Mouse (Mus musculus) heart, adult 8-10 months (tissue): Measurements from ENCODE around the gene Tdrkh. TPM values are rescaled to one million over a fixed set of nuclear protein-coding genes. Genes with fewer than 3 reads are reported as not detected.

ENCODE experiments used
- DNase-seq: peaks from one replicate; pipeline ENCODE4 v3.0.0; 2022; ENCODE audit warnings: low spot score
- total RNA-seq, 4 experiments: library from RNA; stranded (reverse); gene quantifications; 2 replicates each; pipeline ENCODE4 v1.2.4; 2022

Tdrkh gene
- total RNA-seq, 4 experiments from 2014 or later, result 4.5 to 7.0 (median 6.1) TPM

GRCm38 (mm10) chr3:94389420-94389819, 23.7 kb upstream of the Tdrkh start:
- no peak for DNase-seq

DNA sequence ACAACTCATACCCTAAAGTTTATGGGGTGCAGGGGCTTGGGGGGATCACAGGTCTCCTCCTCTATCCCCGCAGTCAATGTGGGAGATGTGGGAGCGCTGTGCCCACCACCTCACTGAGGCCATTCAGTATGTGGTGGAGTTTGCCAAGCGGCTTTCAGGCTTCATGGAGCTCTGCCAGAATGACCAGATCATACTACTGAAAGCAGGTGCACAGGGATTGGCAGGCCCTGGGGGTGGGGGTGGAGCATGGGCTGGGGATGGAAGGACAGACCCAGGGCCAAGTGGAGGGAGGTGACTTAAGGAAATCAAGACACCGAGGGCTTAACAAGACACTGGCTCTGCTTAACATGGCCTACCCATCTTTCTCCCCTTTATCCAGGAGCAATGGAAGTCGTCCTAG, 22.1 kb upstream of the Tdrkh start:
- no peak for DNase-seq

- DNase-seq, result no peak
These were observed 20.9 kb upstream of the Tdrkh start for GRCm38 (mm10) chr3:94392128-94392527.

DNA sequence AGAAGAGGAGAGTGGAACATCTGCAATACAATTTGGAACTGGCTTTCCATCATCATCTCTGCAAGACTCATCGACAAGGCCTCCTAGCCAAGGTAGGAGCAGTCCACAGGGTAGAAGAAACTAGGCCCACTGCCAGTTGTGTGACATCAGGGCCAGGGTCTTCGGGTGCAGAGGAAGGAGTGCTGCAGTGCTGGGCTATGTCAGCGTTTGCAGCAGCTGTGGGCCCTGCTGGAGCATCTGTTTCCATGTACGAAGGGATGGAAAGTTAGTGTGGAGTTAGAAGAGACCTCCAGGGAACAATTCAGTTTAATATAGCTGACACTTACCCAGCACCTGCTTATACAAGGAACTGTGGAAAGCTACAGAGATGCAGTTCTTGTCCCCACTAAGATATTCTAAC, 20.0 kb upstream of the Tdrkh start:
- no peak for DNase-seq

GRCm38 (mm10) chr3:94396336-94396735, 16.7 kb upstream of the Tdrkh start:
- DNase-seq, result no peak

GRCm38 (mm10) chr3:94396851-94397250, 16.2 kb upstream of the Tdrkh start:
- DNase-seq, result no peak

GRCm38 (mm10) chr3:94398217-94398616, 14.9 kb upstream of the Tdrkh start, which contains the start of gene Lingo4:
Gene Lingo4 (plus strand): TSS chr3:94398517.
- no peak for DNase-seq

DNA sequence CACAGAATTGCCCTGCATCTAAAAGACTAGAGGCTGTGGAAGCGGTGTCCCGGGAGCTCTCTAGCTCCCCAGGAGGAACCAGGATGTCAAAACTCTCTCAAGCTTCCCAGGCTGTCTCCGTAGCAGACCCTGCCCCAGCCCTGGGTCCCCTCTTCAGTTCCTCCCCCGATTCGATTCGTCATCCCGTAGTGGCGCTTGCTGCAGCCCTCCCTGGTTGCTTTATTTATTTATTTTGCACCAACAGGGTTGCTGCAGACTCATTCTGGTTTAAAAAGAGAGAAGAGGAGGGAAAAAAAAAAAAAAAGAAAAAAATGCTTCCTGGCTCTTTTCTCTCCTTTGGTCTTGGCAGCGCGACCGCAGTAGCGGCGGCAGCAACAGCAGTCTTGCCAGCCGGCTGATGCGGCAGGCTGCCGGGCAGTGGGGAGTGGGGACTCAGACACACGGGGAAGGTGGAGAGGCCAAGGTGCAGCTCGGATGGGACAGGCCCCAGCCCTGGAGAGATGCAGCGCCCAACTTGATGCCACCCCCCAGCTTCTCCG, 14.1 kb upstream of the Tdrkh start:
- no peak for DNase-seq

DNA sequence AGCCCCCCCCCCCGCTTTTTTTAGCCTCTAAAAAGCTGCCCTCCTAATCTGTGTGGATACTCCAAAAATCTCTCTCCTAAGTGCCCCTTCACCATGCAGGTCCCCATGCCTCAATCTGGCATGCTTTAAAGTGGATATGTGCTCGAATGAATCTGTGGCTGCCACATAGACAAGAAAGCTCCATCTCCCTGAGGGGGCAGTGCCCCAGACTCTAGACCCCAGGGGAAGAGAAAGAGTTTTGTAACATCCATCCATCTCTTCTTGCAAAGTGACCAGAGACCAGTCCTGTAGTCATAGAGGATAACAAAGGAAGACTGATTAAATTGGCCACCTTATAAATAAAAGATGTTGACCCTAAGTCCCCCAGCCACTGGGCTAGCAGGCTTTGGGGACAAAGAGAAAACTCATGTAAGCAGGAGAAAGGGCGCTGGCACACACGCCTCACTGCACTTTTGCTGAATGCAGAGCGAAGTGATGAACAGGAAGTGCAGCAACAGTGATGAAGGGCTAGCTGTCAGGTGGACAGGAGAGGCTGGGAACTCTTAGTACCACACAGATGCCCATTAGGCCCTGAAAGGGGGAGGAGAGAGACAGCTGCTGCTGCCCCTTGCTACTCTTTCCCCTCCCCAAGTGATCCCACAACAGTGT, 13.3 kb upstream of the Tdrkh start:
- no peak for DNase-seq

- no peak for DNase-seq
These were observed 10.6 kb upstream of the Tdrkh start for GRCm38 (mm10) chr3:94402451-94402850.

- DNase-seq, result no peak
These were observed 8.6 kb upstream of the Tdrkh start for GRCm38 (mm10) chr3:94404366-94405054.

DNA sequence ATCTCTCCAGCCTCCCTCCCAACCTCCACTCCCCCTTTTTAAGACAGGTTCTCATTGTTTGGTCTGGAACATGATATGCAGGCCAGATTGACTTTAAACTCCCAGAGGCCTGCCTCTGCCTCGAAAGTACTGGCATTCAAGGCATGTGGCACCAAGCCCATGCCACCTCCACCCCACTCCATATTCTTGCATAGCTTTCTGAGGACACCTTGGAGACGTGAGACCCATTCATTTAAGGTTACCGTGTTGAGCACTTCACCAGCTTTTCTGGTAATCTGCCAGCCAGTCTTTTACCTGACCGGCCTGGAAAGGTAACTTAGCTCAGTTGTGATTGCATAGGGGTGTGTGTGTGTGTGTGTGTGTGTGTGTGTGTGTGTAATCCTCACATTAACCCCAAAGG, 7.5 kb upstream of the Tdrkh start:
- no peak for DNase-seq

GRCm38 (mm10) chr3:94412530-94412929, 543 bp upstream of the Tdrkh start:
- no peak for DNase-seq

- no peak for DNase-seq
These were observed 17.9 kb downstream of the Tdrkh start for GRCm38 (mm10) chr3:94430980-94431379.

DNA sequence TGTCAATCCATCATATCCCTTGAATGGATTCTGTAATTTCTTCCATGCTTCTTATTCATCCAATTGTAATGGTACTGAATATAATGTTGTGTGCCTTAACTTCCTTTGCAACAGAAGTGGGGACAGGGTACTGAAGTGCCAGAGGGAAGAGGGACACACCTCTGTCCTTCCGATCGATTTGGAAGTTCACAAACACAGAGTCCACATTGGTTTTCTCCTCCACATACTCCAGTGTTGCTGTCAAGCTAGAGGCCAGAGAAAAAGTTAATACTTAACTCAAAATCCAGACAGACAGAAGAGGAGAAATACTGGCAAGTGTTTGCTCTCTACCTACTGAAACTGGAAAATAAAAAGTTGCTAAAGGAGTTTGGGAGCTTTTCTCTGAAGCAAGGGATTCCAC, 21.2 kb downstream of the Tdrkh start:
- DNase-seq, result no peak

DNA sequence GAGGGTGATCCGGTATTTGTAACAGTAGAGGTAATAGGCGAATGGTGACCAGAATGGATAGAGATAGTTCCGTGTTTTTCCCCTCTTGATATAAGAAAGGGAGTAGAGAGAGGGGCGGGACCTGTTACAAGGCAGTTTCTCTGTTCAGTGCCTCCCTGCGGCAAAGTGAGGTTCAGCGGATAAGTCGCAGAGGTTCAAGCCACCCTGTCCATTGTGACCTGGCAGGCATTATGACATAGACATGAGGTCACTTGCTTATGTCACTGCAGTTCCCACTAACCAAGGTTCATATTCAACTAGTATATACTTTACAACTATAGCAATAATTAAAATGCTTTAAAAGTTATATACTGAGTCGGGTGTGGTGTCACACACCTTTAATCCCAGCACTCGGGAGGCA, 23.3 kb downstream of the Tdrkh start:
- DNase-seq, result no peak

DNA sequence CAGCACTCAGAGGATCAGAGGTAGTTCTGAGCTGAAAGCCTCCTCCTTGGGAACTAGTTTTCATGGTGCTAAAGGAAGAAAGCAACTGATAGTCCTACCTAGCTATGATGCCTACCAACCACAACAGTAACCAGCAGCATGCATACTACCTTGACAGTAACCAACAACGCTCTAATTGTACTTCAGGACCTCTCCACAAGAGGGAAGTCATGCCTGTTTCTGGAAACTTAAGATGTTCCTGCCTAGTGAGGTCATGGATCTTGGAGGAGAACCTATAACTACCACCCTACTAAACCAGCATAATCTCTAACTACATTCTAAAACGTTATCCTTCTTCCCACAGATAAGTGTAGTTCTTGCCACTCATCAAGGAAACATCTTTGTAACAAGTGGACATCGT, 28.1 kb downstream of the Tdrkh start:
- DNase-seq, result no peak

DNA sequence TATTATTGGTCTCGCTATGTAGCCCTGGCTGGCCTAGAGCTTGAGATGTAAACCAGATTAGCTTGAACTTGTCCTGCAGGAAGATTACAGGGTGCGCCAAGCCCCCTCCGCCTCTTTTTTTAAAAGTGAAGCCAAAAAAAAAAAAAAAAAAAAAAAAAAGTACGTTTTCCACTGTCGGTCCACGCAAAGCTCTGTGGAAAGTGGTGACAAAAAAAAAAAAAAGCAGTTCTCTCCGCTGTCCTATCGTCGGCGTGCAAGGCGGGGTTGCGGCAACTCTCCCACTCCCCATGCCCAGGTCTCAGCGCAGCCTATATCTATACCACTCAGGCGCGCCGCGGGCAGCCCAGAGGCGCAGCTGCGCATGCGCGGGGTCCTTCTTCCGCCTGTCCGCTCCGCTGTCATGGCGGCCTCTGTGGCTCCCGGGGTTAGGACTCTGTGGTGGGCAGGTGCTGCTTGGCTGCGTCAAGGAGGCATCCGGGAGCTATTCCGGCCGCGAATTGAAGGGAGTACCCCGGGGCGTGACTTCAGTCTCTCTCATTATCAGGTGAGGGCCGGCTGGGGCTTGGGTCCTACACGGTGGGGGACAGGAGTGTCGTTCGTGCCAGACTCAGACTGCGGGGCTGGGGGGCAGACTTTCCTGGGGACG, 30.0 kb downstream of the Tdrkh start, which contains the start of gene Mrpl9:
Gene Mrpl9 (plus strand): TSS at position 368 of the 646 bp plus-strand sequence.
- peak; percentile 91 for DNase-seq

DNA sequence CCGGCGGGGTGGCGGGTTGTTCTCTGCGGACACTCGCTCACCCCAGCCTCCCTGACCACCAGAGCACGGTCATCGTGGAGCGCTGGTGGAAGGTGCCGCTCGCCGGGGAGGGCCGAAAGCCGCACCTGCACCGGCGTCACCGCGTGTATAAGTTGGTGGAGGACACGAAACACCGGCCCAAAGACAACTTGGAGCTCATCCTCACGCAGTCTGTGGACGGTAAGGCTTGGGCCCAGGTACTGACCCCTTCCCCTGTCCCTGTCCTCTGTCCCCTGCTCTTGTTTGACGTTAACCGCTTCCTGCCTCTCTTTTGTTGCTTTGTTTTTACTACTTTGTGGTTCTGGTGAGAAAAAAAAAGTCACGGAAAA, 30.5 kb downstream of the Tdrkh start, which contains the start of gene Oaz3:
Gene Oaz3 (minus strand): TSS at position 319 of the 368 bp plus-strand sequence.
- no peak for DNase-seq

DNA sequence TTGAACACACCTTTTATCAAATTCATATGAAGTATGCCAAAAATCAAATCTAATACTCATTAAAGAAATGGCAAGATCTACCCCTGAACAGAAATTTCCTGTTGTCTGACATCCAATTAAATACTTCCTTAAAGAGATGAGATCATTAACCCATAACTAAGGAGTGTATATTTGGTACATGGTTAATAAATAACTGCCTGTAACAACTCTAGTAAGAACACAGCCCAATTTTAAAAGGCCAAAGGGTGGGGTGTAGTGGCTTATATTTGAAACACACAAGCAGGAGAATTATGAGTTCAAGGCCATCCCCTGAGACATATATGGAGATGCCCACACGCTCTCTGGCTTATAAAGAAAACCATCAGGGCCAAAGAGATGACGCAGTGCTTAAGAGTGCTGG, 36.3 kb downstream of the Tdrkh start:
- no peak for DNase-seq

GRCm38 (mm10) chr3:94456529-94457000, 43.5 kb downstream of the Tdrkh start:
- DNase-seq, result peak; percentile 77

GRCm38 (mm10) chr3:94457055-94457454, 44.0 kb downstream of the Tdrkh start:
- no peak for DNase-seq
